Mouse (Mus musculus): ENCODE measurements around the gene Psmd2. TPM values are rescaled to one million over a fixed set of nuclear protein-coding genes. Genes with fewer than 3 reads are reported as not detected.

Psmd2 gene
- 110 and 118 TPM in 2 replicates for polyA plus RNA-seq (2012; rRNA removed)

- DNase-seq (ENCODE audit: low read depth) = peak; percentile 41
Measured at GRCm38 (mm10) chr16:20651076-20651946, at the start of gene Psmd2. TSS of gene Psmd2 (plus strand) at chr16:20651652.

- DNase-seq (ENCODE audit: low read depth) = no peak
Measured at GRCm38 (mm10) chr16:20604705-20605104, 46.7 kb upstream of the Psmd2 start.

GRCm38 (mm10) chr16:20610501-20611356, 40.7 kb upstream of the Psmd2 start:
- DNase-seq (ENCODE audit: low read depth) = no peak

GRCm38 (mm10) chr16:20611357-20612227, 39.9 kb upstream of the Psmd2 start, which contains the start of the genes Eef1akmt4, Gm49333 and Alg3:
TSS of gene Eef1akmt4 (plus strand) at chr16:20611593.
TSS of gene Gm49333 (plus strand) at chr16:20611610.
TSS of gene Alg3 (minus strand) at chr16:20611735.
- DNase-seq (ENCODE audit: low read depth) = peak; percentile 68

GRCm38 (mm10) chr16:20619541-20620398, 31.7 kb upstream of the Psmd2 start:
- DNase-seq (ENCODE audit: low read depth) = no peak

- DNase-seq (ENCODE audit: low read depth) = no peak
Measured at GRCm38 (mm10) chr16:20620399-20620735, 31.1 kb upstream of the Psmd2 start.

- DNase-seq (ENCODE audit: low read depth) = no peak
Measured at GRCm38 (mm10) chr16:20620751-20621190, 30.7 kb upstream of the Psmd2 start.

- no peak for DNase-seq (ENCODE audit: low read depth)
Measured at GRCm38 (mm10) chr16:20621191-20621990, 30.1 kb upstream of the Psmd2 start, which contains the start of gene Camk2n2. TSS of gene Camk2n2 (minus strand) at chr16:20621287.

- DNase-seq (ENCODE audit: low read depth) = no peak
Measured at GRCm38 (mm10) chr16:20621991-20622685, 29.3 kb upstream of the Psmd2 start.

GRCm38 (mm10) chr16:20623211-20623610, 28.2 kb upstream of the Psmd2 start:
- DNase-seq (ENCODE audit: low read depth) = no peak

GRCm38 (mm10) chr16:20628871-20629391, 22.5 kb upstream of the Psmd2 start:
- no peak for DNase-seq (ENCODE audit: low read depth)

- no peak for DNase-seq (ENCODE audit: low read depth)
Measured at GRCm38 (mm10) chr16:20629731-20630634, 21.5 kb upstream of the Psmd2 start, which contains the start of gene Ece2. TSS of gene Ece2 (plus strand) at chr16:20629828.

GRCm38 (mm10) chr16:20637410-20637809, 14.0 kb upstream of the Psmd2 start:
- DNase-seq (ENCODE audit: low read depth) = no peak

- DNase-seq (ENCODE audit: low read depth) = no peak
Measured at GRCm38 (mm10) chr16:20638367-20638766, 13.1 kb upstream of the Psmd2 start.

- no peak for DNase-seq (ENCODE audit: low read depth)
Measured at GRCm38 (mm10) chr16:20642161-20642560, 9.3 kb upstream of the Psmd2 start.

- no peak for DNase-seq (ENCODE audit: low read depth)
Measured at GRCm38 (mm10) chr16:20643911-20644310, 7.5 kb upstream of the Psmd2 start.

- no peak for DNase-seq (ENCODE audit: low read depth)
Measured at GRCm38 (mm10) chr16:20651947-20652310, 477 bp downstream of the Psmd2 start.

GRCm38 (mm10) chr16:20653315-20653714, 1.9 kb downstream of the Psmd2 start:
- DNase-seq (ENCODE audit: low read depth) = no peak
